Comparison of ENCODE assay signal across 23 mouse cellular contexts in the genomic region with DNA sequence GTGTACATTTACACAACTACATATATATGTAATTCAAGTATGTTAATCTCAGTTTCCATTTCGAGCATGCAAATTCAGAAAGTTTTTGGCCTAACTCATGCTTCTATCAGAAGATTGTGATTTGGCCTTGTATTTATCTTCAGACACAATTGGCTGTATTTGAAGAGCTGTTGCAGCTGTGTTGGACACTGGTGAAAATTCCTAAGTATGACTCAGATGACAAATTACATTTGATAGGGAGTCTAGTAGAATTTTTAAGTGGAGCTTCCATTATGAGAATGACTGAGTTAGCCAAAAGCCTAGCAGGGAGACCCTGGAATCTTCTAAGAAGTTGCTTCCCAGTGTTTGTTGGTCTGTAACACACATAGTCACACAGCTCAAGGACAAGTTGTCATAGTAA. TPM values are rescaled to one million over a fixed set of nuclear protein-coding genes. Genes with fewer than 3 reads are reported as not detected.
A peak's percentile ranks its signal among the peaks of the same experiment; 100 is the strongest.
DNase-seq lines count a peak whose midpoint lies in the region; ATAC-seq and TF ChIP-seq lines count a peak whose summit lies in the region.
"Had no signal": no experiment of that assay in that cellular context is flagged by ENCODE, and none has a peak within 500 bp of the region (broad histone marks: within the 10 kb centered on the region; RNA-seq: fewer than 3 reads in every experiment).

No protein-coding gene starts in this region.

- no peak overlapping the region for H3K4me2 ChIP-seq in heart, embryonic 11.5 days
- H3K4me2 ChIP-seq in kidney, embryonic 15.5 days = no peak overlapping the region
- H3K4me2 ChIP-seq: embryonic facial prominence, embryonic 12.5 days; forebrain, embryonic 13.5 days; hindbrain, embryonic 15.5 days; intestine, embryonic 15.5 days had no signal

- 66% methylated on average over 1 of the region's 1 CpGs for WGBS in heart, embryonic 11.5 days (ENCODE audit: insufficient replicate concordance)
- WGBS in kidney, embryonic 15.5 days = 78% methylated on average over 1 of the region's 1 CpGs
- WGBS in lung, adult 2 months = 52% methylated on average over 1 of the region's 1 CpGs

- ATAC-seq in heart, embryonic 11.5 days (replicated peaks; ENCODE audit: insufficient number of reproducible peaks, low FRiP score, low TSS enrichment) = no peak
- no peak for ATAC-seq in kidney, embryonic 15.5 days (replicated peaks; ENCODE audit: low FRiP score)
- no peak for ATAC-seq in frontal cortex, adult (ENCODE audit: low TSS enrichment)
- ATAC-seq: forebrain, embryonic 13.5 days; intestine, embryonic 15.5 days had no signal

- H3K9me3 ChIP-seq in heart, embryonic 11.5 days (replicated peaks; ENCODE audit: control insufficient read depth, low read length) = no peaks in the 10 kb centered on the region
- no peaks in the 10 kb centered on the region for H3K9me3 ChIP-seq in kidney, embryonic 15.5 days (replicated peaks)
- H3K9me3 ChIP-seq: embryonic facial prominence, embryonic 12.5 days; forebrain, embryonic 13.5 days; hindbrain, embryonic 15.5 days; intestine, embryonic 15.5 days; midbrain, embryonic 10.5 days had no signal

- no peak for TF ChIP-seq CTCF in lung, adult 2 months (IDR thresholded peaks at IDR 0.05; ENCODE audit: insufficient read depth, low read length)

- H3K27me3 ChIP-seq in heart, embryonic 11.5 days (ENCODE audit: control insufficient read depth, insufficient read depth, low read length) = no peaks in the 10 kb centered on the region
- no peaks in the 10 kb centered on the region for H3K27me3 ChIP-seq in kidney, embryonic 15.5 days
- H3K27me3 ChIP-seq: embryonic facial prominence, embryonic 12.5 days; forebrain, embryonic 13.5 days; hindbrain, embryonic 15.5 days; intestine, embryonic 15.5 days had no signal

- DNase-seq in heart, adult 11 months = peak; percentile 89
- DNase-seq in kidney, postnatal 10 days = peak; percentile 28
- DNase-seq in lung, postnatal 25 days (ENCODE audit: low spot score) = peak; percentile 23
- DNase-seq in lung, adult 2 months = no peak
- DNase-seq in skeletal muscle tissue, adult 2 months (ENCODE audit: low read depth, low spot score) = peak; percentile 49
- DNase-seq: adrenal gland, postnatal 10 days; B cell, adult 2 months; cerebellum, postnatal 10 days; left cerebral cortex, postnatal 4 days; liver; right cerebral cortex, adult 18-20 months; thymus, postnatal 14 days had no signal

- H3K4me1 ChIP-seq in heart, embryonic 11.5 days (ENCODE audit: control insufficient read depth, insufficient read depth, low read length) = no peaks in the 10 kb centered on the region
- no peaks in the 10 kb centered on the region for H3K4me1 ChIP-seq in kidney, embryonic 15.5 days
- no peaks in the 10 kb centered on the region for H3K4me1 ChIP-seq in lung, adult 2 months (ENCODE audit: control insufficient read depth, insufficient read depth, low read length)
- H3K4me1 ChIP-seq: embryonic facial prominence, embryonic 12.5 days; forebrain, embryonic 13.5 days; hindbrain, embryonic 15.5 days; intestine, embryonic 15.5 days; midbrain, embryonic 10.5 days had no signal

- no peaks in the 10 kb centered on the region for H3K36me3 ChIP-seq in heart, embryonic 11.5 days (ENCODE audit: control insufficient read depth, insufficient read depth, low read length)
- H3K36me3 ChIP-seq in kidney, embryonic 15.5 days = no peaks in the 10 kb centered on the region
- H3K36me3 ChIP-seq: embryonic facial prominence, embryonic 12.5 days; hindbrain, embryonic 15.5 days; intestine, embryonic 15.5 days; midbrain, embryonic 10.5 days had no signal

- no peak overlapping the region for H3K27ac ChIP-seq in heart, embryonic 11.5 days (ENCODE audit: low read depth, low read length)
- no peak overlapping the region for H3K27ac ChIP-seq in kidney, embryonic 15.5 days
- H3K27ac ChIP-seq: embryonic facial prominence, embryonic 12.5 days; forebrain, embryonic 13.5 days; hindbrain, embryonic 15.5 days; intestine, embryonic 15.5 days; left cerebral cortex, adult 2 months; macrophage; midbrain, embryonic 10.5 days had no signal

- H3K4me3 ChIP-seq in heart, embryonic 11.5 days (ENCODE audit: low read depth, low read length) = no peak overlapping the region
- H3K4me3 ChIP-seq in kidney, embryonic 15.5 days (replicated peaks) = no peak overlapping the region
- no peak overlapping the region for H3K4me3 ChIP-seq in lung, adult 2 months (replicated peaks; ENCODE audit: extremely low read depth, low read depth, low read length)
- H3K4me3 ChIP-seq: embryonic facial prominence, embryonic 12.5 days; erythroblast, embryonic 14.5 days; forebrain, embryonic 13.5 days; hindbrain, embryonic 15.5 days; intestine, embryonic 15.5 days; left cerebral cortex, adult 2 months; midbrain, embryonic 10.5 days had no signal

- no peak overlapping the region for H3K9ac ChIP-seq in heart, embryonic 11.5 days (ENCODE audit: low read depth, low read length)
- no peak overlapping the region for H3K9ac ChIP-seq in kidney, embryonic 15.5 days
- H3K9ac ChIP-seq: embryonic facial prominence, embryonic 12.5 days; forebrain, embryonic 13.5 days; hindbrain, embryonic 15.5 days; intestine, embryonic 15.5 days had no signal

- no peak for TF ChIP-seq POLR2A in lung, adult 2 months (IDR thresholded peaks at IDR 0.05; ENCODE audit: borderline replicate concordance, extremely low read depth, low read depth, low read length)

RNA-seq across cellular contexts. Expression of gene Col3a1, which starts 7.1 kb away (rescaled TPM):
- 316 and 413 TPM in 2 replicates for polyA plus RNA-seq in heart, embryonic 11.5 days (2014; fragmentation: Nextera tagmentation; extraction: Ambion mirVana)
- polyA plus RNA-seq in kidney, embryonic 15.5 days (2015; fragmentation: Nextera tagmentation; extraction: Ambion mirVana) = 868 and 1,221 TPM in 2 replicates
- polyA plus RNA-seq in lung, adult 2 months (2012; rRNA removed) = 94.4 and 128 TPM in 2 replicates
